Mouse (Mus musculus) heart, postnatal 25 days (tissue): Measurements from ENCODE around the gene Ago1. TPM values are rescaled to one million over a fixed set of nuclear protein-coding genes. Genes with fewer than 3 reads are reported as not detected.

Experiments
- DNase-seq: peaks from one replicate; pipeline ENCODE4 v3.0.0; 2022; ENCODE audit warnings: low spot score
- intact Hi-C: fragments of 180-260 bp; cut with DNase I; formaldehyde crosslinking; loops from one replicate; pipeline ENCODE4 v1.15.1; 2025
- total RNA-seq, 2 experiments: library from RNA; stranded (reverse); gene quantifications; 2 replicates each; pipeline ENCODE4 v1.2.3; 2021

The Ago1 gene
- total RNA-seq, 2 experiments from 2014 or later = 10.7 to 12.3 TPM

DNA sequence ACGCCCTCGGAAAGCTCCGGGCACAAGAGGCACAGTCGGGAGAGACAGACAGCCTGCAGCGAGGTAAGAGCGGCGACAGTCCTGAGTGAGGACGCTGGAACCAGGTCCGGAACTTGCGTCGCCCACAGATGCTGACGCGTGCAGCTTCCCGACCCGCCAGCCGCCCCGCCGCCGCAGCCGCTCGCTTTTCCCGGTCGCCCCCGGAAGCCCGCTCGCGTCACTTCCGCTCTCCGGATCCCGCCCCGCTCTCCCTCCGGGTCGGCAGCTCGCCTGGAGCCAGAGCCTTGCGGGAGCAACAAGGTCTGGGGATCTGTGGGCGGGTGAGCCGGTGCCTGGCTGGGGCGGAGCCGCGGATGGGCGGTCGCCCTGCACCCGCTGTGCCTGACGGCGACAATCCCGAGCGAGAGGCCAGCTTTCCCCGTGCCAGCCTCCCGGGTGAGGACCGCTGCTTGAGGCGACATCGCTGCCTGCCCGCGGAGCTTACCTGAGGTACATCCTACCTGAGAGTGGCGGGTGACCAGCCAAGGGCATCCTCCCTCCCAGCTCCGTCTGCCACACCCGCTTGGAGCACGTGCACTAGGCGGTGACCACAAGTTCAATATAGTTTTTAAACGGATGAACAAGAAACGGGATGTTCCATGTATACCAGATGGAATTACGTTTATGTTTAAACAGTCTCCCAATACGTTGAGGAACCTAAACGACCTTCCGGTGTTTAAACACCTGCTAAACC is 38.9 kb downstream of the Ago1 start, which contains the start of gene Ago3:
Gene Ago3 (minus strand): TSS at position 210 of the 733 bp plus-strand sequence.
- intact Hi-C loops = loop anchor here (5.0 kb wide), 1 partner anchor 38 kb away; the partner anchor contains the start of gene Ago1
- peak; percentile 91 for DNase-seq

- no peak for DNase-seq
- intact Hi-C loops = no loop called here
Observed at GRCm38 (mm10) chr4:126428682-126429346, 39.6 kb downstream of the Ago1 start.

DNA sequence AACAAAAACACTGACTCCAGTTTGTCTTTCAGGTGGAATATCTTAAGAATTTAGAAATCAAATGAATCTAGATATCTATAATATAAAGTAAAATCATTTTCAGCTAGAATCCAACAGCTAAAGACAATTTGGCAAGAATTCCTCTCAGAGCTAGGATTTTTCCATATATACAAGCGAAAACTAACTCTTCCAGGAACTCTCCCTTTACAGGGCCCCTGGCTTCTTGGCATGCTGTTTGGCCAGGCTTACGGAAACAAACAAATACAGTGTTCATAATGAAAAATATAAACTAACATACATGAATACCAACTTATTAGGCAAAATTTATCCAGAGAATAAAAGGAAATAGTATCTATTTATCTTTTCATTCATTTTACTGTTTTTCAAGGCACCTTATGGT is 44.5 kb downstream of the Ago1 start:
- intact Hi-C loops = no loop called here
- DNase-seq = no peak

DNA sequence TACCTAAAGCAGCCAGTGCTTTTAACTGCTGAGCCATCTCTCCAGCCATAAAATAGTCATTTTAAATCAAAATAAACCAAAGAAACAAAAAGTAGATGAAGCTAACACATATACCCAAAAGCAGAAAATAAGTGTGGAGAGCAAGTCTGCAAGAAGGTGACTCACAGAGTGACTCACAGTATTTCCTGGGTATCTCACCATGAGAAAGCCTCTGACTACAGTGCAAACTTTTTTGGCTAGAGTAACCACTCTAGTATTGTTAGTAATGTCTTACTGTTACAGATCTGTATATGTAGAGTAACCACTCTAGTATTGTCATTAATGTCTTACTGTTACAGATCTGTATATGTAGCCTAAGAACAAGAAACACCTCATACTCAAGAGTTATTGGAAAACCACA is 52.7 kb downstream of the Ago1 start:
- intact Hi-C loops = no loop called here
- DNase-seq = no peak

GRCm38 (mm10) chr4:126412526-126412925 is 55.9 kb downstream of the Ago1 start:
- DNase-seq = no peak
- intact Hi-C loops = no loop called here

Other genes with a start within 250 kb of the Ago1 start
- gene Map7d1, start 212.2 kb downstream of the Ago1 start, total RNA-seq = 100 to 1,000 TPM; 255 to 285 TPM
- 10 to 100 TPM; 43.2 to 47.1 TPM for gene Trappc3, start 206.3 kb downstream of the Ago1 start, total RNA-seq
- gene Col8a2, start 181.8 kb downstream of the Ago1 start, total RNA-seq = under 1 TPM; 0.75 to 0.81 TPM
- gene Adprhl2, start 146.9 kb downstream of the Ago1 start, total RNA-seq = 10 to 100 TPM; 11.4 to 11.9 TPM
- under 1 TPM; 0.28 to 0.44 TPM for gene Tekt2, start 142.9 kb downstream of the Ago1 start, total RNA-seq
- gene Ago3, start 39.0 kb downstream of the Ago1 start, total RNA-seq = 10 to 100 TPM; 13.4 to 14.0 TPM
- 1 to 10 TPM; 7.5 to 7.9 TPM for gene Ago4, start 64.9 kb upstream of the Ago1 start, total RNA-seq
- 1 to 10 TPM in 1 of 2 experiments, under 1 TPM in 1; 0.64 to 1.1 TPM for gene Clspn, start 88.4 kb upstream of the Ago1 start, total RNA-seq
- 10 to 100 TPM in 1 of 2 experiments, 1 to 10 TPM in 1; 9.9 to 11.3 TPM for gene 5730409E04Rik, start 141.2 kb upstream of the Ago1 start, total RNA-seq
- 100 to 1,000 TPM; 118 to 126 TPM for gene Psmb2, start 209.0 kb upstream of the Ago1 start, total RNA-seq